Mouse (Mus musculus): Measurements from ENCODE around the gene Abhd17c.

DNA sequence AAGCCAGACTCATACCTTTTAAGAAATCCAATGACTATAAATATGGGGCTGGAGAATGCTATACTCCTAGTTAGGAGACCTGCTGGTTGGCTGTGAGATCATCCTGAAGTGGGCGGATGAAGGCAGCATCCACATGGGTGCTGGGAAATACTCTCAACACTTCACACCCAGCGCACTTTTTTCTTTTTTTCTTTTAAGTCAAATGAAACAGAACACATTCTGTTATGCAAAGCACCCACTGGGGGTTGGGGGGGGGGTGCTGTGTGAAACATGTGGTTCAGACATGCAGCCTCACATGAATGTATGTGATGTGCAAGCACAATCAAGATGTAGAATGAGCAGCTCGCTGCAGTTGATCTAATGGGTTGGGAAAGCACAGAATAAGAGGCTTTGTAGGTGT, 2.8 kb downstream of the Abhd17c start:
- TF ChIP-seq CTCF (IDR thresholded peaks at IDR 0.05; ENCODE audit: low read depth, low read length): no peak
- TF ChIP-seq POLR2A (IDR thresholded peaks at IDR 0.05; ENCODE audit: insufficient read depth, low read length): no peak
- TF ChIP-seq EP300 (IDR thresholded peaks at IDR 0.05; ENCODE audit: insufficient read depth, low read depth, low read length): no peak

Measured in ES-Bruce4 (cell line).